Mouse (Mus musculus): ENCODE data around the gene Fignl2. TPM values are rescaled to one million over a fixed set of nuclear protein-coding genes. Genes with fewer than 3 reads are reported as not detected.

Gene Fignl2
- total and polyA plus RNA-seq, 3 experiments, result not detected

- no peak overlapping the region for H3K27ac ChIP-seq (ENCODE audit: control insufficient read depth, low read depth, low read length)
- no peaks in the 10 kb centered on the region for H3K79me2 ChIP-seq (ENCODE audit: control insufficient read depth, insufficient read depth, low read length, poor library complexity)
- no peak for DNase-seq (ENCODE audit: low read depth, low spot score)
- no peaks in the 10 kb centered on the region for H3K4me1 ChIP-seq (ENCODE audit: control insufficient read depth in 1 of 2, insufficient read depth in 2 of 2, low read length in 2 of 2)
- no peak overlapping the region for H3K4me3 ChIP-seq (ENCODE audit: control insufficient read depth in 1 of 2, insufficient read depth in 1 of 2, low read depth in 2 of 2, low read length in 2 of 2)
- H3K27me3 ChIP-seq (ENCODE audit: control insufficient read depth in 1 of 2, insufficient read depth in 2 of 2, low read length in 2 of 2), result peaks cover 0 to 5% of the 10 kb centered on the region in 2 experiments; a peak in 3 of 4 replicates
- H3K9ac ChIP-seq (ENCODE audit: control insufficient read depth, low read depth, low read length, poor library complexity, severe bottlenecking), result no peak overlapping the region
- no peak for TF ChIP-seq POLR2AphosphoS2 (IDR thresholded peaks at IDR 0.05; ENCODE audit: low read length)
- no peak for TF ChIP-seq BHLHE40 (IDR thresholded peaks at IDR 0.05; ENCODE audit: borderline replicate concordance, low read depth, low read length)
- no peak for TF ChIP-seq MEF2A (IDR thresholded peaks at IDR 0.05; ENCODE audit: extremely low read depth, insufficient replicate concordance, low read depth, low read length, poor library complexity, severe bottlenecking)
- TF ChIP-seq MYC (IDR thresholded peaks at IDR 0.05; ENCODE audit: low read depth, low read length), result no peak
- no peak for TF ChIP-seq JUND (IDR thresholded peaks at IDR 0.05; ENCODE audit: low read depth, low read length)
- TF ChIP-seq MYB (IDR thresholded peaks at IDR 0.05; ENCODE audit: low read depth, low read length), result no peak
- TF ChIP-seq CTCF (IDR thresholded peaks at IDR 0.05 in 2 of 3, conservative IDR thresholded peaks at IDR 0.05 in 1 of 3; ENCODE audit: control insufficient read depth in 1 of 3, insufficient read depth in 1 of 3, low read depth in 2 of 3, low read length in 3 of 3, poor library complexity in 1 of 3, severe bottlenecking in 1 of 3), result no peak
- TF ChIP-seq GABPA (IDR thresholded peaks at IDR 0.05; ENCODE audit: low read depth, low read length), result no peak
- no peak for TF ChIP-seq ZKSCAN1 (IDR thresholded peaks at IDR 0.05; ENCODE audit: low read depth, low read length)
- TF ChIP-seq NRF1 (IDR thresholded peaks at IDR 0.05; ENCODE audit: insufficient read depth, low read depth, low read length, poor library complexity, severe bottlenecking), result no peak
- TF ChIP-seq USF2 (IDR thresholded peaks at IDR 0.05; ENCODE audit: borderline replicate concordance in 1 of 2, insufficient read depth in 1 of 2, low read depth in 1 of 2, low read length in 2 of 2), result no peak
- no peak for TF ChIP-seq ZC3H11A (IDR thresholded peaks at IDR 0.05; ENCODE audit: low read depth, low read length)
- TF ChIP-seq E2F4 (IDR thresholded peaks at IDR 0.05; ENCODE audit: borderline replicate concordance, low read depth, low read length), result no peak
- H3K9me3 ChIP-seq (replicated peaks; ENCODE audit: insufficient read depth, low read length), result no peaks in the 10 kb centered on the region
- H3K36me3 ChIP-seq (ENCODE audit: control insufficient read depth in 1 of 2, insufficient read depth in 2 of 2, low read length in 2 of 2), result no peaks in the 10 kb centered on the region
Measured at GRCm38 (mm10) chr15:101097985-101098651, 19.8 kb upstream of the Fignl2 start.

- Histone ChIP-seq H3K4me3 (ENCODE audit: control insufficient read depth in 1 of 2, insufficient read depth in 1 of 2, low read depth in 2 of 2, low read length in 2 of 2) (no peak overlapping the region), H3K36me3 (ENCODE audit: control insufficient read depth in 1 of 2, insufficient read depth in 2 of 2, low read length in 2 of 2) (no peaks in the 10 kb centered on the region), H3K27me3 (ENCODE audit: control insufficient read depth in 1 of 2, insufficient read depth in 2 of 2, low read length in 2 of 2) (peaks cover 0 to 7% of the 10 kb centered on the region in 2 experiments; a peak in 3 of 4 replicates), H3K27ac (ENCODE audit: control insufficient read depth, low read depth, low read length) (no peak overlapping the region), H3K79me2 (ENCODE audit: control insufficient read depth, insufficient read depth, low read length, poor library complexity) (no peaks in the 10 kb centered on the region), H3K9me3 (replicated peaks; ENCODE audit: insufficient read depth, low read length) (no peaks in the 10 kb centered on the region), H3K9ac (ENCODE audit: control insufficient read depth, low read depth, low read length, poor library complexity, severe bottlenecking) (no peak overlapping the region), H3K4me1 (ENCODE audit: control insufficient read depth in 1 of 2, insufficient read depth in 2 of 2, low read length in 2 of 2) (no peaks in the 10 kb centered on the region)
- no peak for TF ChIP-seq SIN3A (IDR thresholded peaks at IDR 0.05; ENCODE audit: low read length)
- TF ChIP-seq MAX (IDR thresholded peaks at IDR 0.05; ENCODE audit: low read length), result no peak
- TF ChIP-seq KAT2A (conservative IDR thresholded peaks at IDR 0.05; ENCODE audit: low read depth, low read length), result no peak
- TF ChIP-seq ZC3H11A (IDR thresholded peaks at IDR 0.05; ENCODE audit: low read depth, low read length), result no peak
- no peak for TF ChIP-seq POLR2A (IDR thresholded peaks at IDR 0.05; ENCODE audit: control insufficient read depth in 1 of 2, insufficient read depth in 1 of 2, low read depth in 1 of 2, low read length in 2 of 2, poor library complexity in 1 of 2)
- TF ChIP-seq E2F4 (IDR thresholded peaks at IDR 0.05; ENCODE audit: borderline replicate concordance, low read depth, low read length), result no peak
- TF ChIP-seq BHLHE40 (IDR thresholded peaks at IDR 0.05; ENCODE audit: borderline replicate concordance, low read depth, low read length), result no peak
- no peak for TF ChIP-seq GATA1 (IDR thresholded peaks at IDR 0.05; ENCODE audit: low read depth, low read length)
- TF ChIP-seq RCOR1 (IDR thresholded peaks at IDR 0.05; ENCODE audit: low read depth, low read length), result no peak
- TF ChIP-seq NRF1 (IDR thresholded peaks at IDR 0.05; ENCODE audit: insufficient read depth, low read depth, low read length, poor library complexity, severe bottlenecking), result no peak
- TF ChIP-seq ZMIZ1 (IDR thresholded peaks at IDR 0.05; ENCODE audit: low read depth, low read length), result no peak
- TF ChIP-seq EP300 (IDR thresholded peaks at IDR 0.05; ENCODE audit: low read depth in 1 of 2, low read length in 2 of 2), result no peak
- no peak for TF ChIP-seq MEF2A (IDR thresholded peaks at IDR 0.05; ENCODE audit: extremely low read depth, insufficient replicate concordance, low read depth, low read length, poor library complexity, severe bottlenecking)
- no peak for DNase-seq (ENCODE audit: low read depth, low spot score)
Measured at GRCm38 (mm10) chr15:101095392-101095791, 17.0 kb upstream of the Fignl2 start.

Measured in MEL (cell line).